Mouse (Mus musculus) megakaryocyte, adult 5-6 weeks (primary cell): ENCODE measurements at regions not wholly inside any gene's neighbourhood (a gene's known extent, or its start where the extent isn't known, plus 50 kb on each side); places are given as distances from the start of the nearest gene placed in this dataset.

Source experiments
- ATAC-seq: 2 replicates; pipeline ENCODE4 v1.8.0; 2016; ENCODE audit warnings: mild to moderate bottlenecking, inconsistent platforms; ENCODE audit not compliant: poor library complexity, severe bottlenecking

GRCm38 (mm10) chr5:148708014-148708741 lies 155.6 kb upstream of the Ubl3 start:
- ATAC-seq = peak; percentile 91

GRCm38 (mm10) chr5:148707335-148707734 lies 154.7 kb upstream of the Ubl3 start:
- no peak for ATAC-seq

GRCm38 (mm10) chr5:148706323-148707120 lies 153.9 kb upstream of the Ubl3 start:
- ATAC-seq = no peak

DNA sequence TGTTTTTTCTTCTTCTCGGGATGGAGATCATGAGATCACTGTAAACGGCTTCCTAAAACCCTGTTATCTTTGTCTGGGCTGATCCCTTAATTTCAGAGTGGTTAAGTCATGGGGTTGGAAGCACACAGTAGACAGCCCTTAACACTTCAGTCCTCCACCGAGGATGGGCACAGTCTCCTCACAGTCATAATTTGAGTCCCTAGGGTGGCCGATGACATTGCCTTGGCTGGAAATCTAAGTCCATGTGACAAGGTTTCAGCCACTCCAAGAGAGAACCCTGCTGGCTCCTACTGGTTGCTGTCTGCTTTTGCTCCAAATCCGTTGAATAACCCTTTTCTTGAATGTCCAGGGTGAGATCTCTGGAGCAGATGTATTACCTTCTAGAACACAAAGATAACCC lies 152.2 kb upstream of the Ubl3 start:
- ATAC-seq = no peak

DNA sequence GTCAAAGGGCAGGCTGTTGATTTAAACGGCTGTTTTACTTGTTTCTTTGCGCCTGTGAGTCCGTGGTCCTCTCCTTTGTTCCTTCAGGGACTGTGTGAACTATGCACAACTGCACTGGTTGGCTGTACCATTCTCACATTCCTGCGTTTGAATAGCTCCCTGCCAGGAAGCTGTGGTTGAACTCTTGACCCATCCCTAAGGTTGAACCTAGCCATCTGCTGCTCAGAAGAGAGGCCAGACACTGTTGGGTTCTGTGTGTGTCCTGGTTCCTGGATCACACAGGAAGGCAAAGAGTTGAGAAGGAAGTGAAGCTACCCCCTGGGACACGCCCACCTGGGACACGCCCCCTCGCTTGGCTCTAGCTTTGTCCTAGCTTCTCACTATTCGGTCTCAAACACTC lies 149.3 kb upstream of the Ubl3 start:
- ATAC-seq = peak; percentile 51

GRCm38 (mm10) chr5:148701001-148701400 lies 148.4 kb upstream of the Ubl3 start:
- ATAC-seq = no peak

DNA sequence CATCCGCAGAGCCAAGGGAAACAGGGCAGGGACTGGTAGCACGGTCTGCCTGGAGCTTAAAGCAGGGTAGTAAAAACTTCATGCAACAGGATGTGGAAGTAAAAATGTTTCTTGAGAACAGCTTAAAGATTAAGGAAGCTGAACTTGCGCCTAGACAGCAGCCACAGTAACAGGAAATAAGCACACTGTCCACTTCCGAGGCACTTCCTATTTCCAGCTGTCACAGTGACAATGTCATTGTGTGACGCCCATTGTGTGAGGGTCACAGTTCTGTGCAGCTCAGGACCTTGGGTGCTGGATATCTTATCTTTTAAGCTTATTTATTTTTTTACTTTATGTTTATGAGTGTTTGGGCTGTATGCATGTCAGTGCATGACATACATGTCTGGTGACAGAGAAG lies 147.7 kb upstream of the Ubl3 start:
- peak; percentile 97 for ATAC-seq

- ATAC-seq = no peak
These were observed 145.2 kb upstream of the Ubl3 start for GRCm38 (mm10) chr5:148697631-148698368.

DNA sequence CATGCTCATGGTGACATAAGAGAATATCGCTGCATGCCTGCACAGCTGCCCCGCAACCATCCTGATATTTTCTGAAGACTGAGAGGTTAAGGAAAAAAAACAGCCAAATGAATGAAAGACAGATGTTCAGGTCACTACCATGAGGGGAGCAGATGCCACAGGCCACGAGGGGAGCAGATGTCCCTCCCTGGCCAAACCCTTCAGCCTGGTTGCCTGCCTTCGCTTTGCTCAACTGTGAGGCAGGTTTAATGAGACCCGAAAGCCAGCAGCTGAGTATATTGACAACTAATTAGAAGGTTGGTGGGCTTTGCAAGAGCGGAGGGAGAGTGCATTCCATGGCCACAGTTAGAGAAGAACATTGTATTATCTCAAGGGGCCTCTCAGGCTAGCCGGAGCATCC lies 141.8 kb upstream of the Ubl3 start:
- no peak for ATAC-seq

DNA sequence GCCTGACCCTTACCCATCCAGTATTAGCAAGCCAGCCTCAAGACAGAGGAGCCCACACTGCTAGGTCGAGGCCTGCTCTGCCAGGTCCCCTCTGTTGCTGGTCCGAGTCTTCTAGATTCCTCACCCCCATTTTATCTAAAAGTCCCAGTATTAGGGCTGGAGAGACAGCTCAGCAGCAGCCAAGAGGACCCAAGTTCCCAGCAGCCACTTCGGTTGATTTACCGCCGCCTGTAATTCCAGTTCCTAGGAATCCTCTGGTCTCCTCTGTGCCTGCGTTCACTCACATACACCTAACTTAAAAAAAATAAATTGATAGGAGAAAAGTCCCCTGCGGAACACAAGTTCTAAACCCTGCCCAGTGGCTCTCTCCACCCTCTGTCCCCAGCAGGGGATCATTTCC lies 138.9 kb upstream of the Ubl3 start:
- ATAC-seq = no peak

DNA sequence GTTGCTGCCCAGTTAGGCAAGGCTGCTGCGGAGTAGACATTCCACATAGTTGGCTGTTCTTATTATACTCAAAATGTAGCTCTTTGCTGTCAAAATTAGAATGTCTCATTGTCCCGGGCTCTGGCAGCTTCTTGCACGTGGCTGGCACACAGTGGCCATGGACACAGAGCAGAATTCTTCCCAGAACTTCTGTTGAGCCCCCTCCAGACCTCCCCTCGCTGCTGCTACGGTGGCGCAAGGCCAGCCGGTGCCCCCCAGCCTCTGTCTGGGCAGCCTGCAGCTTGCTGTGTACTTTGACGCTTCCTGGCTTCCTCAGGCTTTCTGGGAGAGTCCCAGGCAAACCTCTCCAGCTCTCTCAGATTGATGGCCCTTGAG lies 138.2 kb upstream of the Ubl3 start:
- no peak for ATAC-seq

GRCm38 (mm10) chr5:148690158-148690822 lies 137.7 kb upstream of the Ubl3 start:
- no peak for ATAC-seq

- no peak for ATAC-seq
These were observed 136.7 kb upstream of the Ubl3 start for GRCm38 (mm10) chr5:148689297-148689696.

DNA sequence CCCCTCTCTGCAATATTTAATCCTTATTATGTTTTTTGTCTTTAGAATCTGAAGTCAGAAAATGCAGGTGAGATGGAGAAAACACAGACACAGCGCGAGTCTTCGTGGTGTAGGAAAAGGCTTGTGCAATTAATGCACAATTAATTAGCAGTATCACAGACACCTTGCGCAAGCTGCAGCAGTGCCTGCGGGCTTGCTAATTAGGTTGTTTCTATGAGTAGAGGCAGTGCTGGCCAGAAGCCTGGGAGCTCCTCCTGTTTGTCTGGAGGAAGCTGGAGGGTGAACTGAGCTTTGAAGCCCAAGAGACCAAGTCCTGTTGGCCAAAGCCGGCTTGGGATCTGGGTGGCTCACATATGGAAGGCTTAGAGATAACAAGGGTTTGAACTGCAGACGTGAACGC lies 135.9 kb upstream of the Ubl3 start:
- ATAC-seq = no peak

DNA sequence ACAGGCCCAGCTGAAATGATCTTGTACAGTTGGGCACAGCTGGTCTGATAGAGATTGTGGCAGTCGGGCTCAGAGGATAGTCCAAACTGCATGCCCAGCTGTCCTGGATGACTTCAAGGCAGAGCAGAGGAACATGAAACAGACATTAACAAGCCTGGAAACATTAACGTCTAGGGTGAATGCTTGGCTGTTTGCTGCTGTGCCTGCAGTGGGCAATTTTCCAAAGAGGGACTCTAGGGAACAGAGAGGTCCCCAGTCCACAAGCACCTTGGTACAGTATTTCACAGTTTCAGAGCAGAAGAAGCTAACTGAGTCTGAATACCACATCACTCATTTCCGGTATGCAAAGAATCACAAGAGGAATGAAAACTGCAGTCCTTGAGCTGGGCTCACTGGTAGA lies 135.2 kb upstream of the Ubl3 start:
- no peak for ATAC-seq

DNA sequence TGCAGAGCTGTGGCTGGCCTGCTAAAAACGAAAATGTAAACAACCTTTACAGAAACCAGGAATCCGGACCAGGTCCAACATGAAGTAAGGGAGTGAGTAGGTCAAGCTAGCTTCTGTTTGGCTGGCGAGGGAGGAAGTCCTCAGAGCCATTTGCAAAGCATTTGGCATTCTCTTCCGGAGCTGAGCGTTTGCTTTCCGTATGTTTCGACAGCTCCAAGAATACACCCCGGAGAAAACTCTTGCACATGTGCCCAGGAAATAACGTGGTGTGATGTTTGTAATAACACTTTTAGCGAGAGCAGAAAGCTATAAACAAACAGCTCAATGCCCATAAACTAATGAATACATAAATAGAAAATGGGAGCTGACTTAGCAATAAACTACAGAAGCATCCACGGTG lies 131.6 kb upstream of the Ubl3 start:
- no peak for ATAC-seq

DNA sequence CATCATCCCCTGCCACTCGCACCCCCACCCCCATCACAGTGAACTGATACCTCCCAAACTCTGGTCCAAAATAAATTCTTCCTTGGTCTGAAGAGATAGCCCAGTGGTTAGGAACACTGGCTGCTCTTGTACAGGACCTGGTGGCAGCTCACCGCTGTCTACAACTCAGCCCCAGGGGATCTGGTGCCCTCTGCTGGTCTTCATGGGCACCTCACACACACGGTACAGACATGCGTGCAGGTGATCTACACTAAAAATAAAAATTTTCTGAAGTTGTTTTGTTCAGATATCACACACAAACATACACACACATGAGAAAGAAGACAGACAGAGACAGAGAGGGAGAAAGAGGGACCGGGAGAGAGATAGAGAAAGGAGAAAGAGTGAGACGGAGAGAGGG lies 130.0 kb upstream of the Ubl3 start:
- ATAC-seq = no peak

- ATAC-seq = no peak
These were observed 127.8 kb upstream of the Ubl3 start for GRCm38 (mm10) chr5:148680341-148680740.

GRCm38 (mm10) chr5:148679586-148679985 lies 127.0 kb upstream of the Ubl3 start:
- ATAC-seq = peak; percentile 23; the same call in 1 of the 2 replicates

- ATAC-seq = peak; percentile 46; the same call in 1 of the 2 replicates
These were observed 125.8 kb upstream of the Ubl3 start for GRCm38 (mm10) chr5:148678285-148678937.

GRCm38 (mm10) chr5:148674281-148674680 lies 121.7 kb upstream of the Ubl3 start:
- ATAC-seq = peak; percentile 91
